Mouse (Mus musculus): Measurements from ENCODE around the gene Elmo1. TPM values are rescaled to one million over a fixed set of nuclear protein-coding genes. Genes with fewer than 3 reads are reported as not detected.

Gene Elmo1
- polyA plus RNA-seq, 1 experiment from 2014 or later: 10.6 TPM

GRCm38 (mm10) chr13:20255380-20255779 lies 165.0 kb downstream of the Elmo1 start:
- Histone ChIP-seq H3K4me3 (ENCODE audit: low read depth, low read length) (no peak overlapping the region), H3K36me3 (ENCODE audit: control insufficient read depth, insufficient read depth, low read length) (no peaks in the 10 kb centered on the region), H3K9ac (ENCODE audit: low read depth, low read length) (no peak overlapping the region), H3K4me1 (replicated peaks; ENCODE audit: control insufficient read depth, insufficient read depth, low read length) (no peaks in the 10 kb centered on the region), H3K9me3 (ENCODE audit: control insufficient read depth, low read length) (no peaks in the 10 kb centered on the region), H3K27ac (ENCODE audit: low read depth, low read length) (no peak overlapping the region), H3K4me2 (no peak overlapping the region), H3K27me3 (replicated peaks; ENCODE audit: control insufficient read depth, insufficient read depth, low read length) (no peaks in the 10 kb centered on the region)
- no peak for DNase-seq (ENCODE audit: low spot score)
- WGBS: 80% methylated on average over 3 of the region's 3 CpGs
- no peak for ATAC-seq (replicated peaks; ENCODE audit: low FRiP score)

GRCm38 (mm10) chr13:20256613-20257012 lies 166.2 kb downstream of the Elmo1 start:
- 86% methylated on average over 4 of the region's 4 CpGs for WGBS
- no peak overlapping the region for H3K27ac ChIP-seq (ENCODE audit: low read depth, low read length)
- DNase-seq (ENCODE audit: low spot score) (no peak), ATAC-seq (replicated peaks; ENCODE audit: low FRiP score) (no peak)
- H3K27me3 ChIP-seq (replicated peaks; ENCODE audit: control insufficient read depth, insufficient read depth, low read length): no peaks in the 10 kb centered on the region
- H3K9ac ChIP-seq (ENCODE audit: low read depth, low read length): no peak overlapping the region
- no peak overlapping the region for H3K4me3 ChIP-seq (ENCODE audit: low read depth, low read length)
- no peaks in the 10 kb centered on the region for H3K4me1 ChIP-seq (replicated peaks; ENCODE audit: control insufficient read depth, insufficient read depth, low read length)
- no peak overlapping the region for H3K4me2 ChIP-seq
- H3K36me3 ChIP-seq (ENCODE audit: control insufficient read depth, insufficient read depth, low read length): no peaks in the 10 kb centered on the region
- no peaks in the 10 kb centered on the region for H3K9me3 ChIP-seq (ENCODE audit: control insufficient read depth, low read length)

- Histone ChIP-seq H3K9ac (ENCODE audit: low read depth, low read length) (no peak overlapping the region), H3K4me2 (no peak overlapping the region), H3K36me3 (ENCODE audit: control insufficient read depth, insufficient read depth, low read length) (no peaks in the 10 kb centered on the region), H3K9me3 (ENCODE audit: control insufficient read depth, low read length) (no peaks in the 10 kb centered on the region), H3K27me3 (replicated peaks; ENCODE audit: control insufficient read depth, insufficient read depth, low read length) (no peaks in the 10 kb centered on the region), H3K4me3 (ENCODE audit: low read depth, low read length) (no peak overlapping the region), H3K27ac (ENCODE audit: low read depth, low read length) (no peak overlapping the region), H3K4me1 (replicated peaks; ENCODE audit: control insufficient read depth, insufficient read depth, low read length) (no peaks in the 10 kb centered on the region)
- 83% methylated on average over 8 of the region's 8 CpGs for WGBS
- ATAC-seq (replicated peaks; ENCODE audit: low FRiP score) (no peak), DNase-seq (ENCODE audit: low spot score) (no peak)
These were observed 167.4 kb downstream of the Elmo1 start for GRCm38 (mm10) chr13:20257562-20258525.

GRCm38 (mm10) chr13:20263173-20263572 lies 172.8 kb downstream of the Elmo1 start:
- H3K9me3 ChIP-seq (ENCODE audit: control insufficient read depth, low read length): no peaks in the 10 kb centered on the region
- no peak overlapping the region for H3K4me2 ChIP-seq

GRCm38 (mm10) chr13:20270148-20270547 lies 179.8 kb downstream of the Elmo1 start:
- H3K4me3 ChIP-seq (ENCODE audit: low read depth, low read length): no peak overlapping the region
- DNase-seq (ENCODE audit: low spot score): no peak
- H3K27ac ChIP-seq (ENCODE audit: low read depth, low read length): no peak overlapping the region
- no peak overlapping the region for H3K9ac ChIP-seq (ENCODE audit: low read depth, low read length)
- no peaks in the 10 kb centered on the region for H3K9me3 ChIP-seq (ENCODE audit: control insufficient read depth, low read length)
- H3K36me3 ChIP-seq (ENCODE audit: control insufficient read depth, insufficient read depth, low read length): no peaks in the 10 kb centered on the region
- no peak overlapping the region for H3K4me2 ChIP-seq
- 75% methylated on average over 6 of the region's 6 CpGs for WGBS
- no peaks in the 10 kb centered on the region for H3K4me1 ChIP-seq (replicated peaks; ENCODE audit: control insufficient read depth, insufficient read depth, low read length)
- no peak for ATAC-seq (replicated peaks; ENCODE audit: low FRiP score)
- no peaks in the 10 kb centered on the region for H3K27me3 ChIP-seq (replicated peaks; ENCODE audit: control insufficient read depth, insufficient read depth, low read length)

More at GRCm38 (mm10) chr13:20263173-20263572, 172.8 kb downstream of the Elmo1 start:
- Histone ChIP-seq H3K27ac (ENCODE audit: low read depth, low read length) (no peak overlapping the region), H3K9ac (ENCODE audit: low read depth, low read length) (no peak overlapping the region), H3K4me1 (replicated peaks; ENCODE audit: control insufficient read depth, insufficient read depth, low read length) (no peaks in the 10 kb centered on the region), H3K27me3 (replicated peaks; ENCODE audit: control insufficient read depth, insufficient read depth, low read length) (no peaks in the 10 kb centered on the region), H3K4me3 (ENCODE audit: low read depth, low read length) (no peak overlapping the region), H3K36me3 (ENCODE audit: control insufficient read depth, insufficient read depth, low read length) (no peaks in the 10 kb centered on the region)
- DNase-seq (ENCODE audit: low spot score) (no peak), ATAC-seq (replicated peaks; ENCODE audit: low FRiP score) (no peak)
- WGBS: 85% methylated on average over 1 of the region's 1 CpGs

- 66% methylated on average over 3 of the region's 3 CpGs for WGBS
- no peaks in the 10 kb centered on the region for H3K9me3 ChIP-seq (ENCODE audit: control insufficient read depth, low read length)
- DNase-seq (ENCODE audit: low spot score) (no peak), ATAC-seq (replicated peaks; ENCODE audit: low FRiP score) (no peak)
- H3K27ac ChIP-seq (ENCODE audit: low read depth, low read length): no peak overlapping the region
- H3K36me3 ChIP-seq (ENCODE audit: control insufficient read depth, insufficient read depth, low read length): no peaks in the 10 kb centered on the region
- no peak overlapping the region for H3K4me2 ChIP-seq
- no peak overlapping the region for H3K9ac ChIP-seq (ENCODE audit: low read depth, low read length)
- H3K27me3 ChIP-seq (replicated peaks; ENCODE audit: control insufficient read depth, insufficient read depth, low read length): no peaks in the 10 kb centered on the region
- H3K4me3 ChIP-seq (ENCODE audit: low read depth, low read length): no peak overlapping the region
- no peaks in the 10 kb centered on the region for H3K4me1 ChIP-seq (replicated peaks; ENCODE audit: control insufficient read depth, insufficient read depth, low read length)
These were observed 181.4 kb downstream of the Elmo1 start for GRCm38 (mm10) chr13:20271799-20272198.

- Histone ChIP-seq H3K4me1 (replicated peaks; ENCODE audit: control insufficient read depth, insufficient read depth, low read length) (no peaks in the 10 kb centered on the region), H3K36me3 (ENCODE audit: control insufficient read depth, insufficient read depth, low read length) (no peaks in the 10 kb centered on the region), H3K9ac (ENCODE audit: low read depth, low read length) (no peak overlapping the region), H3K4me2 (no peak overlapping the region), H3K4me3 (ENCODE audit: low read depth, low read length) (no peak overlapping the region), H3K27me3 (replicated peaks; ENCODE audit: control insufficient read depth, insufficient read depth, low read length) (no peaks in the 10 kb centered on the region), H3K27ac (ENCODE audit: low read depth, low read length) (no peak overlapping the region), H3K9me3 (ENCODE audit: control insufficient read depth, low read length) (no peaks in the 10 kb centered on the region)
- ATAC-seq (replicated peaks; ENCODE audit: low FRiP score) (no peak), DNase-seq (ENCODE audit: low spot score) (no peak)
- WGBS: 50% methylated on average over 6 of the region's 6 CpGs
These were observed 182.2 kb downstream of the Elmo1 start for GRCm38 (mm10) chr13:20272562-20272961.

GRCm38 (mm10) chr13:20279889-20280288 lies 189.5 kb downstream of the Elmo1 start:
- Histone ChIP-seq H3K9me3 (ENCODE audit: control insufficient read depth, low read length) (no peaks in the 10 kb centered on the region), H3K4me3 (ENCODE audit: low read depth, low read length) (no peak overlapping the region), H3K27ac (ENCODE audit: low read depth, low read length) (no peak overlapping the region), H3K9ac (ENCODE audit: low read depth, low read length) (no peak overlapping the region), H3K4me2 (no peak overlapping the region), H3K4me1 (replicated peaks; ENCODE audit: control insufficient read depth, insufficient read depth, low read length) (no peaks in the 10 kb centered on the region), H3K36me3 (ENCODE audit: control insufficient read depth, insufficient read depth, low read length) (no peaks in the 10 kb centered on the region), H3K27me3 (replicated peaks; ENCODE audit: control insufficient read depth, insufficient read depth, low read length) (no peaks in the 10 kb centered on the region)
- 86% methylated on average over 2 of the region's 2 CpGs for WGBS
- DNase-seq (ENCODE audit: low spot score): no peak
- ATAC-seq (replicated peaks; ENCODE audit: low FRiP score): no peak

- Histone ChIP-seq H3K4me2 (no peak overlapping the region), H3K27ac (ENCODE audit: low read depth, low read length) (no peak overlapping the region), H3K36me3 (ENCODE audit: control insufficient read depth, insufficient read depth, low read length) (no peaks in the 10 kb centered on the region), H3K27me3 (replicated peaks; ENCODE audit: control insufficient read depth, insufficient read depth, low read length) (no peaks in the 10 kb centered on the region), H3K4me3 (ENCODE audit: low read depth, low read length) (no peak overlapping the region), H3K9ac (ENCODE audit: low read depth, low read length) (no peak overlapping the region), H3K4me1 (replicated peaks; ENCODE audit: control insufficient read depth, insufficient read depth, low read length) (no peaks in the 10 kb centered on the region), H3K9me3 (ENCODE audit: control insufficient read depth, low read length) (no peaks in the 10 kb centered on the region)
- WGBS: 89% methylated on average over 7 of the region's 7 CpGs
- no peak for DNase-seq (ENCODE audit: low spot score)
- no peak for ATAC-seq (replicated peaks; ENCODE audit: low FRiP score)
These were observed 193.5 kb downstream of the Elmo1 start for GRCm38 (mm10) chr13:20283891-20284290.
